Mouse (Mus musculus) heart, embryonic 14.5 days (tissue): ENCODE measurements around the gene Dlgap5. TPM values are rescaled to one million over a fixed set of nuclear protein-coding genes. Genes with fewer than 3 reads are reported as not detected.

Experiments used
- ATAC-seq: fragments of 200-750 bp; cut with Nextera tagmentation; 2 replicates; pipeline ENCODE4 v1.8.0; 2017; ENCODE audit warnings: low read depth, moderate TSS enrichment; ENCODE audit not compliant: insufficient number of reproducible peaks, insufficient read depth, low FRiP score
- H3K27ac ChIP-seq, 2 experiments: fragments of 200-500 bp in 1 of 2; fragments of 300-500 bp in 1 of 2; sonication (generic) in 1 of 2; replicated peaks in 1 of 2; 2 replicates each; pipeline ENCODE4 v1.5.1; 2012 to 2014; ENCODE audit warnings: low read depth in 2 of 2, low read length in 2 of 2, control low read depth in 1 of 2, mild to moderate bottlenecking in 1 of 2, mixed read lengths in 1 of 2; ENCODE audit not compliant: control insufficient read depth in 1 of 2, insufficient read depth in 1 of 2
- H3K27me3 ChIP-seq: fragments of 300-500 bp; sonication (generic); 2 replicates; pipeline ENCODE4 v1.6.1; 2014; ENCODE audit warnings: mild to moderate bottlenecking, low read length, control low read depth; ENCODE audit not compliant: control insufficient read depth, insufficient read depth
- H3K36me3 ChIP-seq: fragments of 300-500 bp; sonication (generic); 2 replicates; pipeline ENCODE4 v1.6.1; 2014; ENCODE audit warnings: mild to moderate bottlenecking, control low read depth, low read length, mixed read lengths; ENCODE audit not compliant: control insufficient read depth, insufficient read depth
- H3K4me1 ChIP-seq, 2 experiments: fragments of 200-500 bp in 1 of 2; fragments of 300-500 bp in 1 of 2; sonication (generic) in 1 of 2; 2 replicates each; pipeline ENCODE4 v1.6.1; 2012 to 2014; ENCODE audit warnings: low read length in 2 of 2, control low read depth in 1 of 2, mixed read lengths in 1 of 2; ENCODE audit not compliant: control insufficient read depth in 2 of 2, insufficient read depth in 2 of 2
- H3K4me2 ChIP-seq: fragments of 300-500 bp; sonication (generic); 2 replicates; pipeline ENCODE4 v1.6.1; 2014; ENCODE audit warnings: mild to moderate bottlenecking, low read length
- H3K4me3 ChIP-seq, 2 experiments: fragments of 200-500 bp in 1 of 2; fragments of 300-500 bp in 1 of 2; sonication (generic) in 1 of 2; 2 replicates each; pipeline ENCODE4 v1.5.1; 2012 to 2014; ENCODE audit warnings: low read length in 2 of 2, mild to moderate bottlenecking in 2 of 2, control low read depth in 1 of 2, low read depth in 1 of 2, moderate library complexity in 1 of 2; ENCODE audit not compliant: control insufficient read depth in 1 of 2, insufficient read depth in 1 of 2
- H3K9ac ChIP-seq: fragments of 300-500 bp; sonication (generic); 2 replicates; pipeline ENCODE4 v1.6.1; 2014; ENCODE audit warnings: mild to moderate bottlenecking, low read length
- H3K9me3 ChIP-seq: fragments of 300-500 bp; sonication (generic); 2 replicates; pipeline ENCODE4 v1.6.1; 2016; ENCODE audit warnings: low read length, control low read depth; ENCODE audit not compliant: control insufficient read depth
- WGBS: fragments of 180-500 bp; shearing (Covaris S2); extraction: QIAGEN DNeasy Blood & Tissue Kit; methylation state at CpG from one replicate; pipeline ENCODE4 v1.1.7; 2014; 5-methylcytosine and 5-hydroxymethylcytosine counted together
- polyA plus RNA-seq: library from polyadenylated mRNA; unstranded; fragments of >200 nt; fragmentation: Nextera tagmentation; extraction: Ambion mirVana; gene quantifications from 2 replicates; pipeline ENCODE4 v1.2.1, GENCODE M21; 2014

Dlgap5 gene
- polyA plus RNA-seq, 1 experiment from 2014 or later = 35.7 TPM

DNA sequence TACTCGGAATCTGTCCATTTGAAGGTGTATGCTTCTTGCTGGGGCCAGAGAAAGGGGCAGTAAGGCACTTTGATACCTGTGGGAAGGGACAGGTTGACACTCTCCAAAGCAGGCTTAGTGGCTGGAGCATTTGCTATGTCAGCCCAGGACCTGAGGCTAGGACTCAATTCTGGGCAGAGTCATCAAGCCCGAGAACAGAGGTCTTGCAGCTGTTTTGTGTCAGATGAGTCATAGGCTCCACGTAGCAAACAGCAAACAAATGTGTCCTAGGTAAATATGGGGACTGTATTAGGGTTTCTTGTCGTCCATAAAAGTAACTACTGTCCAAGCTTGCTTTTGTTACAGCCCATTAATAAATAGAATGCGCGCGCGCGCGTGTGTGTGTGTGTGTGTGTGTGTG is 65.9 kb downstream of the Dlgap5 start:
- Histone ChIP-seq H3K27ac (no peak overlapping the region), H3K9me3 (no peaks in the 10 kb centered on the region), H3K9ac (no peak overlapping the region), H3K27me3 (no peaks in the 10 kb centered on the region), H3K4me2 (no peak overlapping the region), H3K36me3 (no peaks in the 10 kb centered on the region), H3K4me3 (no peak overlapping the region), H3K4me1 (no peaks in the 10 kb centered on the region)
- WGBS = 92% methylated on average over 10 of the region's 10 CpGs
- ATAC-seq = no peak

DNA sequence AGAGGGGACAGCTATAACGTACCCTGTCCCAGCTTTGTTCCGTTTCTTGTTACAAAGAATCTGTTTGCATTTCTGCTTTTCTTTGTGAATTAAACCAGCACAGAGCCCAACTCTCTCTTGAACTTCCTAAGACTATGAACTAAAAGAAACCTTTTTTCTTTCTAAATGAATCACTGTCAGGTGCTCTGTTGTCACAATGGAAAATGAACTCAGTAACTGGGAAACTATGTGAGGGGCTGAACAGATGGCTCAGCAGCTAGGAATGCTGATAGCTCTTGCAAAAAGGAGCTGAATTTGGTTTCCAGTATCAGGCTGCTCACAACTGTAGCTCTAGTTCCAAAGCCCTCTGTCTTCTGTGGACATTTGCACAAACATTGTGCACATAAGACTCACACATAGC is 67.2 kb downstream of the Dlgap5 start:
- no peaks in the 10 kb centered on the region for H3K27me3 ChIP-seq
- no peaks in the 10 kb centered on the region for H3K4me1 ChIP-seq
- no peaks in the 10 kb centered on the region for H3K9me3 ChIP-seq
- no peak overlapping the region for H3K9ac ChIP-seq
- ATAC-seq = no peak
- no peak overlapping the region for H3K27ac ChIP-seq
- H3K4me3 ChIP-seq = no peak overlapping the region
- 81% methylated on average over 2 of the region's 2 CpGs for WGBS
- H3K4me2 ChIP-seq = no peak overlapping the region
- H3K36me3 ChIP-seq = no peaks in the 10 kb centered on the region

DNA sequence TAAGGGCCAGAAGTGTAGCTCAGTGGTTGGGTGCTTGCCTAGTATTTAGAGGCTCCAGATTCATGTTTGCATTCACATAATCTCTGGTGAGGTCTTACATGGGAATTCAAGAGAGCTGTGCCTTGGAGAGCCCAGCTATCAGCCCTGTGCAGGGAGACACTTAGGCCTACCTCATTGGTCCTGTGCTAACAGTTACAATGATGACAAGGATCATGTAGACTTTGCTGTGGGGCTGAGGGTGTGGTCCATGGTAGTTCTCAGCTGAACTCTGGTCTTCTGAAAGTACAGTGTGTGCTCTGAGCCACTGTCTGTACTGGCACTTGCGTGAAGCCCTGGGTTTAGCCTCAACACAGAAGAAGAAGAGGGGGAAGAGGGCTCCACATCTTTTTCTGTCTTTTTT is 71.5 kb downstream of the Dlgap5 start:
- Histone ChIP-seq H3K9ac (no peak overlapping the region), H3K27me3 (no peaks in the 10 kb centered on the region), H3K9me3 (no peaks in the 10 kb centered on the region), H3K4me2 (no peak overlapping the region), H3K36me3 (no peaks in the 10 kb centered on the region), H3K4me3 (no peak overlapping the region), H3K27ac (no peak overlapping the region), H3K4me1 (no peaks in the 10 kb centered on the region)
- no peak for ATAC-seq
- WGBS = 100% methylated on average over 1 of the region's 1 CpGs

DNA sequence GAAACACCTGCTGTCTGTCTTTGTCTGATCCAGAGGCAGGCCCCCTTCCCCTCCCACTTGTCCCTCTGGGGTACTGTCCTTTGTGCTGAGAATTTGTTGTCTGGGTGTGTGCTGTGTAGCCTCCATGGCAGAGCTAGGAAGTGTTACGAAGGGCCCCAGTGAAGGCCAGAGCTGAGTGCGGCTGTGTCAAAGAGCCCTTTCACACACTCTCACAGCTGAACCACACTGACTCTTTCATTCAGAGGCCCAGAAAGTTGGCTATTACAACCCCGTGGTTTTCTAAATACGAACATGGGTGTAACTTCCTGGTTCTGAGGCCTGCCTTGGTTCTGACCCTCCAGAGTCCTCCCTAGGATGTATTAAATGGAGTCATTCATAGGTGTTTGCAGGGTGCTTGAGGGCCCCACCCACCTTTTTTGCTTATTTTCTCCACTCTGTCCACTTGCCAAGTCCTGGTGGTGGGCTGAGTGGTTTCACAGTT is 76.4 kb downstream of the Dlgap5 start:
- Histone ChIP-seq H3K4me3 (no peak overlapping the region), H3K27ac (no peak overlapping the region), H3K9ac (no peak overlapping the region), H3K4me1 (no peaks in the 10 kb centered on the region), H3K9me3 (no peaks in the 10 kb centered on the region), H3K36me3 (no peaks in the 10 kb centered on the region), H3K4me2 (no peak overlapping the region), H3K27me3 (no peaks in the 10 kb centered on the region)
- WGBS = 75% methylated on average over 4 of the region's 4 CpGs
- ATAC-seq = no peak

DNA sequence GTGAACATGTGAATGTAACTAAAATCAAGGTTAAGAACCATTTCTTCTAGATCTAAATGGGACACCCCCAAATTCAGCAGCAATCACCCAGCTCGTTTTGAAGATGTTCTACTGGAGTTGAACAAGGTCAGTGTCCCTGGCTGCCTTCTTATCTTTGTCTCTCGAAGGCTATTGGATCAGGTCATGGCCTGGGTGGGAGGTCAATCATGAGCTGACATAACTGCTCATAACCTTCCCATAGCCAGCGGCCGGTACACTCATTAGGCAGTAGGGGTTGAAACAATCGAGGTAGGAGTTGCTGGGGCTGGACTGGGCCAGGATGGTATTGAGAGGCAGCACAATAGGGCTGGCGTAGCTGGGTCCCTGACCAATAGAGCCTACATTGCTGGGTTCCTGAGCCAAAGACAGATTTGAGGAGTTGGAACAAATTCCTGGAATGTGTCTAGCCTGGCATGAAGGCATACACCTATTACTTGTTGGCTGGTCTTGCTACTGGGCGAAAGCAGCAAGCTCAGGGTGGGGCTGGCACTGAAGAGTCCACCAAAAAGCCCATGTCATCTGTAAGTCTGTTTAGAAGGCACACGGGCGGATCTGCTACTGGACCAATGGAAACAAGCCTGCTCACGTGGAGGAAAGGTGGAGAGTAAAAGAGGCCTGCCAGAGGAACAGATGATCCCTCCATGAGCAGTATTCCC is 77.8 kb downstream of the Dlgap5 start:
- H3K27me3 ChIP-seq = no peaks in the 10 kb centered on the region
- no peaks in the 10 kb centered on the region for H3K36me3 ChIP-seq
- H3K4me2 ChIP-seq = no peak overlapping the region
- no peak overlapping the region for H3K27ac ChIP-seq
- H3K4me3 ChIP-seq = no peak overlapping the region
- WGBS = 76% methylated on average over 10 of the region's 10 CpGs
- ATAC-seq = no peak
- no peaks in the 10 kb centered on the region for H3K9me3 ChIP-seq
- no peaks in the 10 kb centered on the region for H3K4me1 ChIP-seq
- H3K9ac ChIP-seq = no peak overlapping the region

Other genes with a start within 250 kb of the Dlgap5 start
- 5.7 and 6.6 TPM in 2 replicates for gene Gch1, start 229.0 kb downstream of the Dlgap5 start, polyA plus RNA-seq
- 13.5 and 15.2 TPM in 2 replicates for gene Wdhd1, start 141.6 kb downstream of the Dlgap5 start, polyA plus RNA-seq
- gene Socs4, start 141.5 kb downstream of the Dlgap5 start, polyA plus RNA-seq = 2.9 and 3.4 TPM in 2 replicates
- gene Mapk1ip1l, start 120.1 kb downstream of the Dlgap5 start, polyA plus RNA-seq = 51.6 and 53.8 TPM in 2 replicates
- 6.4 and 17.5 TPM in 2 replicates for gene Lgals3, start 50.7 kb downstream of the Dlgap5 start, polyA plus RNA-seq
- 16.4 and 17.8 TPM in 2 replicates for gene Fbxo34, start 32.0 kb upstream of the Dlgap5 start, polyA plus RNA-seq
- gene Atg14, start 152.2 kb upstream of the Dlgap5 start, polyA plus RNA-seq = 10.7 and 12.0 TPM in 2 replicates
- gene Ktn1, start 230.0 kb upstream of the Dlgap5 start, polyA plus RNA-seq = 92.8 and 105 TPM in 2 replicates